Mouse (Mus musculus) brain, embryonic 18.5 days (tissue): Measurements from ENCODE around the gene Cdh6.

Experiments used
- DNase-seq: peaks from one replicate; pipeline ENCODE4 v3.0.0-alpha.2; 2012; ENCODE audit warnings: low read depth, low spot score

Cdh6 gene

GRCm38 (mm10) chr15:13173071-13173778 is at the start of gene Cdh6:
Gene Cdh6 (minus strand): TSS chr15:13173675.
- DNase-seq: peak; percentile 60

- no peak for DNase-seq
Observed at GRCm38 (mm10) chr15:13219727-13220454, 46.4 kb upstream of the Cdh6 start.

GRCm38 (mm10) chr15:13217800-13218199 is 44.3 kb upstream of the Cdh6 start:
- DNase-seq: no peak

- no peak for DNase-seq
Observed at GRCm38 (mm10) chr15:13217161-13217560, 43.7 kb upstream of the Cdh6 start.

GRCm38 (mm10) chr15:13212956-13213355 is 39.5 kb upstream of the Cdh6 start:
- DNase-seq: no peak

GRCm38 (mm10) chr15:13212027-13212685 is 38.7 kb upstream of the Cdh6 start:
- no peak for DNase-seq

- DNase-seq: no peak
Observed at GRCm38 (mm10) chr15:13210186-13210585, 36.7 kb upstream of the Cdh6 start.

GRCm38 (mm10) chr15:13208716-13209115 is 35.2 kb upstream of the Cdh6 start:
- no peak for DNase-seq

- DNase-seq: no peak
Observed at GRCm38 (mm10) chr15:13196237-13196636, 22.8 kb upstream of the Cdh6 start.

- DNase-seq: no peak
Observed at GRCm38 (mm10) chr15:13194048-13194447, 20.6 kb upstream of the Cdh6 start.

GRCm38 (mm10) chr15:13193076-13193475 is 19.6 kb upstream of the Cdh6 start:
- no peak for DNase-seq

GRCm38 (mm10) chr15:13183661-13184060 is 10.2 kb upstream of the Cdh6 start:
- DNase-seq: no peak

- no peak for DNase-seq
Observed at GRCm38 (mm10) chr15:13181430-13181829, 8.0 kb upstream of the Cdh6 start.

- no peak for DNase-seq
Observed at GRCm38 (mm10) chr15:13181014-13181413, 7.5 kb upstream of the Cdh6 start.

GRCm38 (mm10) chr15:13175978-13176377 is 2.5 kb upstream of the Cdh6 start:
- DNase-seq: no peak

GRCm38 (mm10) chr15:13174618-13174980 is 1.1 kb upstream of the Cdh6 start:
- no peak for DNase-seq

GRCm38 (mm10) chr15:13173840-13174617 is 554 bp upstream of the Cdh6 start:
- no peak for DNase-seq

GRCm38 (mm10) chr15:13172365-13173070 is 957 bp downstream of the Cdh6 start:
- no peak for DNase-seq

- DNase-seq: no peak
Observed at GRCm38 (mm10) chr15:13171486-13172364, 1.8 kb downstream of the Cdh6 start.
